Mouse (Mus musculus) adrenal gland (tissue): ENCODE measurements around the gene Zdhhc6.

Experiments
- intact Hi-C: fragments of 180-260 bp; cut with DNase I; formaldehyde crosslinking; loops from one replicate; pipeline ENCODE4 v1.15.1; 2025

The Zdhhc6 gene

DNA sequence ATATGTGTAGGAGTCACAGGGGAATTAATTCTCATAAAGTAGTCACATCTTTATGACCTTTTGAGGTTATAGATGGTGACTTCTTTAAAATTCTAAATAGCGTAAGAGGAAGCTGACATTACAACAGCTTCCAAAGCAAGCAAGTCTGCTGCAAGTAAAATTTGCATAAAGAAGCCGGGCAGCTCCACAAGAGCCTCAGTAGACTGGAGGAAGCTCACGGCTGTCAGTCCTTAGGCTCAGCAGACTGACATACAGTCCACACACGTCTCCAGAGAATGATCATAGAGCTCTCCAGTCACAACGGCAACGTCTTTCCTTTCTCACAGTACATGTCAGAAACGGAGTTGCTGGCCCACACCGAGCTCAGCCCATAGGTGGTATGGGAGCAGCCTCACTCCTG lies 4.0 kb downstream of the Zdhhc6 start:
- intact Hi-C loops = no loop called here

DNA sequence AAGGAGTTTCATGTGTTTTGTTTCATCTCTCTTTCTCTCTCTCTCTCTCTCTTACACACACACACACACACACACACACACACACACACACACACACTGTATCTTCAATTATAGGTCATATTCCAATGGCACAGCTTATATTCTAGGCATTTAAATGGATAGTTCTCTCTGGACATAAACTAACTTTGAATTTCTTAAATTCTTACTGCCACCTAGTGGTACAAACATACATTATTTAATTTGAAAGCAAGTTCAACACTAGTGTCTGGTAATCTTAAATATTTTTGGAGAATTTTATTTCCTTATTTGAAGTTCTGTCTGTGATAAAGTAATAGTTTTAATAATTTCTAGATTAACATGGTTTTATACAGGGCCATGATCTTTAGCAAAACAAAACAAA lies 10.8 kb downstream of the Zdhhc6 start:
- intact Hi-C loops = loop anchor here (2.0 kb wide), 1 partner anchor 86 kb away; no protein-coding TSS in a partner anchor

GRCm38 (mm10) chr19:55300525-55300924 lies 15.3 kb downstream of the Zdhhc6 start:
- intact Hi-C loops = no loop called here

DNA sequence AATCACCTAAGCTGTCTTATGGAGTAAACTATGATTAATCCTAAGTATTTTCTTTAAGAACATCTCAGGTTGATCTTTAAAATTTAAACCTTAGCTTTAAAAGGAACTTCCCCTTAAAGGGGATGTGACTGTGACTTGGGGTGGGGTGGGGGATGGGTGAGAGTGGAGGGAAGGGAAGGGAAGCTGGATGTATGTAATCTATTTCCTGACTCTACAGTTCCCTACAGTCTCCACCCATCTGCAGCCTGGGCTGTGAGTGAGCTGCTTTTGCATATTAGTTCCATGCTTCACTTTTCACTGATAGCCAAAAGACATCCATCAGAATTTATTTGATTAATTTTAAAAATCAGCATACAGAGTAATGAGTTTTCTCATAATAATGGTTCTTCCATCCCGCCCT lies 16.5 kb downstream of the Zdhhc6 start:
- intact Hi-C loops = no loop called here

DNA sequence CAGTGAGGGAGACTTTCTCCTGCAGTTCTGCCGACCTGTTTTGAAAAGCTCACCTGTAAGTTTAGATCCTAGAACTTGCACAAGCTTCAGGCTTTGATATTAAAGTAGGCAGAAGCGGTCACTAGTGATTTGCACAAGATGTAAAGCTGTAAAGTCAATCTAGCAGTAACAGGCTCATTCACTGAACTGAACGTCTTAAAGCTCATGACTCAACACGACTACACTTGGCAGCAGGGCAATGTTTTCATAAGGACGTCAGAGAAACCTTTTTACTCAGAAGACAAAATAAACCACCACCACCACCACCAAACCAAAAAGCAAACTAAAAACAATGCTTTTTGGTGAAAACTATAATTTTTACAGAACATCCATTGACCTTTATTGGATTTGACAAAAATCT lies 17.9 kb downstream of the Zdhhc6 start:
- intact Hi-C loops = no loop called here

DNA sequence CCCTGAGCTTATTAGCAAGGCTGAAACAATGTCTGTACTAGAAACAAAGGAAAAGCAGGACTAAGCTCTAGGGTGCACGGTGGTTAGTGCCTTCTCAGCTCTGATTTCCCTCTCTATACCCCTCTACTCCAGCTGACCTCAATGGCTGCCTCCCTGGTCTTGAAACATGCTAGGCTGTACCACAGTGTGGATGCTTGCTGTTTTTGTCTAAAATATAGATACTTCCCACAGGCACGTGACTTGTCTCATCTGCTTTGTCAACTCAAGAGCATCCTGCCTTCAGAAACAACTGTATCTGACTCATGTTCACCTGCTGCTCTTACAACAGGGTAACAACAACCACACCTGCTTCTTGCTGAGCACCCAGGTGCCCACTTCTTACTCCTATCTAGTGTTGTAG lies 18.3 kb downstream of the Zdhhc6 start:
- intact Hi-C loops = no loop called here

- intact Hi-C loops = no loop called here
Measured at GRCm38 (mm10) chr19:55296301-55296700, 19.5 kb downstream of the Zdhhc6 start.

DNA sequence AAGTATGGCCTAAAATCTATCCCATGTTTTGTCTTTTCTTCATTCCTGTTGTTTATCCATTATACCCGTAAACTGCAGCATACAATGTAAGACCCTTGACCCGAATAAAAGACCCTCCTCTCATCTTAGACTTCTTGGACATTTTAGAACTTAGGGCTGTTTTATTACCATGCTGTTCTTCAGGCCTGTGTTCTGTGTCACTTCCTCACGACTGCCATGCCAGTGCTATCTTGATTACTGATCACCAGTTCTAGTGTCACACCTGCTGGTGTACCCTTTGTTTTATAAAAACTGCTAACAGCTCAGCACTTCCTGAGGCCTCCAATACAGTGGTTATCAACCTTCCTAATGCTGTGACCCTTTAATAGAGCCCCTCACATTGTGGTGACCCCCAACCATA lies 20.3 kb downstream of the Zdhhc6 start:
- intact Hi-C loops = no loop called here

DNA sequence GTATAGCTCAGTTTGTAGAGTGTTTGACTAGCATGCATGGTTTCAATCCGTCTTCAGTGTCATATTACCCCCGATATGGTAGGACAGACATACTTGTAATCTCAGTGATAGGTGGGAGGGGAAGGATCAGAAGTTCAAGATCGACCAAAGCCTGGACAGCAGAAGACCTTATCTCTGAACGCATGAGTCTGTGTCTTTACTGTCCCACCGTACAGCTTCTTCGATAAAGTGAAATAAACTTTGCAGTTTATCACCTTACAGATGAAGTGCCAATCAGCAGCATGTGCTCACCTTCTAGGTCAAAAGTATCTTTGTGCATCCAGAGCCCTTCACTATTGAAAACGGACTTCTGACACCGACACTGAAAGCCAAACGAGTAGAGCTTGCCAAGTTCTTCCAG lies 20.8 kb downstream of the Zdhhc6 start:
- intact Hi-C loops = no loop called here

GRCm38 (mm10) chr19:55293175-55293574 lies 22.7 kb downstream of the Zdhhc6 start:
- intact Hi-C loops = no loop called here

DNA sequence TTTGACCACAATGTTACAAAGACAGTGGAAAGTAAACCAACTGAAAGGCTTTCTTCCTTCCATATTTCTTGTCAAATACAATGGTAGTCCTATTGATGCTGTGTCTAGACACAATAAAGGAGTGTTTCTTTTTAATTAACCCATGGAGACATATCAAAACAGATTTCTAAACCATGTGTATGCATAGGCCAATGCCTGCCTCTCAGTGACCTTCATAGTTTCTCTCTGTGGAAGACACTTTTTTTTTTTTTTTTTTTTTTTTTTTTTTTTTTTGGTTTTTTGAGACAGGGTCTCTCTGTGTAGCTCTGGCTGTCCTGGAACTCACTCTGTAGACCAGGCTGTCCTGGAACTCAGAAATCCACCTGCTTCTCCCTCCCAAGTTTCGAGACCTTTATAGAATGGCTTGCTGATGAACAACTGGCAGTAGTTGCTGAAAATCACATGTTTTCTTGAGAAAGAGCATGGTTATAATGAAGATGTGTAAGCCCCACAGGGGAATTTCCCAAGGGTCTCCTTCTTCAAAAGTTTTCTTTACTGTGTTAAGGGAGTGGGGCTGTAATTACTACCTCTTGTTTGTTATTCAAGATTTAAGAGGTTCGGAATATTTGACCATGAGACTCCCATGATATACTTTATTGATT lies 23.5 kb downstream of the Zdhhc6 start:
- intact Hi-C loops = no loop called here

GRCm38 (mm10) chr19:55290621-55291270 lies 25.1 kb downstream of the Zdhhc6 start:
- intact Hi-C loops = no loop called here

DNA sequence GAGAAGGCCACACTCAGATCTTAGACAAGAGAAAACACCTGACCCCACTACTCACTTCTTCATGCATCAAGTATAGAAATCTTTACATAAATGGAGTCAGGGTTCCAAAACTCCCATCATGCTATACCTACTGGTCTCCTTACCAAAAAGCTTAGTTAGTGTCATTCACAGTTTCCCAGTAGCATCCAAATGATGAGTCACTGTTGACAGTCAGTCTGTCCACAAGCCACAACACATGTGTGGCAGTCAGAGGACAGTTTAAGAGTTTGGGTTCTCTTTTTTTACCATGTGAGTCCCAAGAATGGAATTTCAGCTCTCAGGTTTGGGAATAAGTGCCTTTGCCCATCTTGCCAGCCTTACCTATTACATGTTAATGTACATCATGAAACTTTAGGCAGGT lies 26.9 kb downstream of the Zdhhc6 start:
- intact Hi-C loops = no loop called here

- intact Hi-C loops = no loop called here
Measured at GRCm38 (mm10) chr19:55286034-55286433, 29.8 kb downstream of the Zdhhc6 start.

DNA sequence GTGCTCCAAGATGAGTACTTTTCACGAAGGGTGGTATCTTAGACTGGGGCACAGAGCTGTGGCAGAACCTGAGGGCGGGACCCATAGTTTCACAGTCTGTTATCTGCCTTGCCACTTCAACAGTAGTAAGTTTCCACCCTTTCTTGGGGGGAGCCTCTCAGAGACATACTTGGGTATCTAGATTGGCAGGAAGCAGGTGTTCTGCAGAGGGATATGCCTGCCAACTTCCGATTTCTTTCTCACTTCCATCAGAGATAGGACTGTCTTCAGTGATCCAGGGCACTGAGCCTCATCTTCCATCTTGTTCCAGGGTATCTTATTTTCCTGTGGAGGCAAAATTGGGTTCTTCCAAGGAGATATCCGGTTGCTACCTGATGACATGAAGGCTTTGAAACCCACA lies 31.7 kb downstream of the Zdhhc6 start:
- intact Hi-C loops = no loop called here

- intact Hi-C loops = no loop called here
Measured at GRCm38 (mm10) chr19:55276770-55277169, 39.1 kb downstream of the Zdhhc6 start.

- intact Hi-C loops = no loop called here
Measured at GRCm38 (mm10) chr19:55276100-55276499, 39.7 kb downstream of the Zdhhc6 start.

DNA sequence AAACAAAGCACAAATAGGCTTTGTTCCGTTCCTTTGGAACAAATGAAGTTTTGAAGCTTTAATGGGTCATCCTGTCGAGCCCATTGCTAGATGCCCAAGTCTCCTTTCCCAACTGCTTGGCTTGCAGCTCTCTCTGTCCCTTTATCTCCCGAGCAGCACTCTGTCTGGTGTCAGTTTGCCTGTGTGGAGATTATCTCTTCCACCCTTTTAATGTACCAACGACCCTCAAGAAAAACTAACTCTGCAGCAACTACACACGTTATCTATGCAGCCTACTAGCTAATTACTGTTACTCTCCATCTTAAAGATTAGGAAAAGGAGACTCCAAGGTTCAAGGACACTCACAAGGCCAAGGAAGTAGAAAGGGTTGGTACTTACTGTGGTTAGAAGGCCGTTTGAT lies 42.5 kb downstream of the Zdhhc6 start:
- intact Hi-C loops = no loop called here

- intact Hi-C loops = no loop called here
Measured at GRCm38 (mm10) chr19:55271448-55271847, 44.4 kb downstream of the Zdhhc6 start.

- intact Hi-C loops = no loop called here
Measured at GRCm38 (mm10) chr19:55269051-55269450, 46.8 kb downstream of the Zdhhc6 start.

- intact Hi-C loops = no loop called here
Measured at GRCm38 (mm10) chr19:55268150-55268549, 47.7 kb downstream of the Zdhhc6 start.

- intact Hi-C loops = no loop called here
Measured at GRCm38 (mm10) chr19:55266786-55267185, 49.0 kb downstream of the Zdhhc6 start.

GRCm38 (mm10) chr19:55265269-55265668 lies 50.6 kb downstream of the Zdhhc6 start:
- intact Hi-C loops = no loop called here
